Mouse (Mus musculus): ENCODE measurements around the gene Nrxn1. TPM values are rescaled to one million over a fixed set of nuclear protein-coding genes. Genes with fewer than 3 reads are reported as not detected.

The Nrxn1 gene
- total and polyA plus RNA-seq, 3 experiments, result not detected

- no peak overlapping the region for H3K4me2 ChIP-seq (ENCODE audit: insufficient read depth, low read depth, poor library complexity, severe bottlenecking)
- no peaks in the 10 kb centered on the region for H3K27me3 ChIP-seq (replicated peaks)
- in situ Hi-C loops (cut with MboI; ENCODE audit: low pct_ligation_motif_present, low pct_unique_long_range_greater_than_20kb, low sequenced_read_pairs), result no loop called here
- H3K4me3 ChIP-seq (replicated peaks in 1 of 3; ENCODE audit: low read depth in 2 of 3, low read length in 2 of 3, poor library complexity in 1 of 3), result no peak overlapping the region
- no peaks in the 10 kb centered on the region for H3K4me1 ChIP-seq (ENCODE audit: control insufficient read depth in 1 of 2, insufficient read depth in 2 of 2)
- H3K9me3 ChIP-seq (replicated peaks; ENCODE audit: low read length), result peaks cover 31% of the 10 kb centered on the region
- dilution Hi-C loops (cut with MboI; ENCODE audit: extremely low pct_ligation_motif_present, extremely low pct_unique_long_range_greater_than_20kb, low sequenced_read_pairs), result no loop called here
- no peaks in the 10 kb centered on the region for H3K36me3 ChIP-seq (replicated peaks in 1 of 2; ENCODE audit: control insufficient read depth in 1 of 2, insufficient read depth in 1 of 2, low read length in 1 of 2)
- no peak overlapping the region for H3K27ac ChIP-seq (ENCODE audit: insufficient read depth, low read depth)
- no peak for DNase-seq (ENCODE audit: extremely low read depth)
- TF ChIP-seq HCFC1 (IDR thresholded peaks at IDR 0.05; ENCODE audit: low read depth, low read length), result no peak
- no peak for TF ChIP-seq MYC (IDR thresholded peaks at IDR 0.05; ENCODE audit: low read depth, low read length)
- TF ChIP-seq USF1 (IDR thresholded peaks at IDR 0.05; ENCODE audit: low read depth, low read length), result no peak
- TF ChIP-seq CHD1 (IDR thresholded peaks at IDR 0.05; ENCODE audit: low read depth, low read length), result no peak
- TF ChIP-seq GABPA (IDR thresholded peaks at IDR 0.05; ENCODE audit: insufficient replicate concordance, low read depth, low read length), result no peak
- no peak for TF ChIP-seq RCOR1 (conservative IDR thresholded peaks at IDR 0.05; ENCODE audit: low read depth, low read length)
- TF ChIP-seq KAT2A (IDR thresholded peaks at IDR 0.05; ENCODE audit: insufficient replicate concordance, low read length), result no peak
- TF ChIP-seq CTCF (conservative IDR thresholded peaks at IDR 0.05 in 1 of 2, IDR thresholded peaks at IDR 0.05 in 1 of 2; ENCODE audit: low read depth in 2 of 2, low read length in 2 of 2), result no peak
- no peak for TF ChIP-seq ZMIZ1 (IDR thresholded peaks at IDR 0.05; ENCODE audit: low read depth, low read length)
- TF ChIP-seq UBTF (IDR thresholded peaks at IDR 0.05; ENCODE audit: low read depth, low read length), result no peak
- no peak for TF ChIP-seq MAZ (IDR thresholded peaks at IDR 0.05; ENCODE audit: low read depth, low read length)
- no peak for TF ChIP-seq RAD21 (IDR thresholded peaks at IDR 0.05; ENCODE audit: low read depth, low read length)
- no peak for TF ChIP-seq CHD2 (IDR thresholded peaks at IDR 0.05; ENCODE audit: low read length)
- TF ChIP-seq IRF4 (IDR thresholded peaks at IDR 0.05; ENCODE audit: low read depth, low read length), result no peak
- no peak for TF ChIP-seq EP300 (IDR thresholded peaks at IDR 0.05; ENCODE audit: low read length)
- no peak for TF ChIP-seq SMC3 (IDR thresholded peaks at IDR 0.05; ENCODE audit: low read depth, low read length)
- H3K79me2 ChIP-seq (replicated peaks; ENCODE audit: control insufficient read depth, extremely low read depth, insufficient read depth, poor library complexity, severe bottlenecking), result no peaks in the 10 kb centered on the region
- H3K9ac ChIP-seq (ENCODE audit: insufficient read depth, low read depth), result no peak overlapping the region
These were observed 976.6 kb downstream of the Nrxn1 start for GRCm38 (mm10) chr17:90116241-90116640.

GRCm38 (mm10) chr17:90094999-90095398 lies 997.9 kb downstream of the Nrxn1 start:
- peaks cover 30% of the 10 kb centered on the region for H3K9me3 ChIP-seq (replicated peaks; ENCODE audit: low read length)
- TF ChIP-seq POLR2A (IDR thresholded peaks at IDR 0.05; ENCODE audit: low read depth, low read length), result no peak
- no peak for TF ChIP-seq ETS1 (conservative IDR thresholded peaks at IDR 0.05; ENCODE audit: low read depth, low read length)
- no peak for TF ChIP-seq MAZ (IDR thresholded peaks at IDR 0.05; ENCODE audit: low read depth, low read length)
- no peak for TF ChIP-seq USF2 (conservative IDR thresholded peaks at IDR 0.05; ENCODE audit: low read depth, low read length)
- TF ChIP-seq MAFK (IDR thresholded peaks at IDR 0.05; ENCODE audit: insufficient replicate concordance, low read length), result no peak
- no peak for TF ChIP-seq SIN3A (IDR thresholded peaks at IDR 0.05; ENCODE audit: low read length)
- H3K4me2 ChIP-seq (ENCODE audit: insufficient read depth, low read depth, poor library complexity, severe bottlenecking), result no peak overlapping the region
- H3K9ac ChIP-seq (ENCODE audit: insufficient read depth, low read depth), result no peak overlapping the region
- in situ Hi-C loops (cut with MboI; ENCODE audit: low pct_ligation_motif_present, low pct_unique_long_range_greater_than_20kb, low sequenced_read_pairs) (no loop called here), dilution Hi-C loops (cut with MboI; ENCODE audit: extremely low pct_ligation_motif_present, extremely low pct_unique_long_range_greater_than_20kb, low sequenced_read_pairs) (no loop called here)
- no peaks in the 10 kb centered on the region for H3K4me1 ChIP-seq (ENCODE audit: control insufficient read depth in 1 of 2, insufficient read depth in 2 of 2)
- no peak for DNase-seq (ENCODE audit: extremely low read depth)
- no peak overlapping the region for H3K4me3 ChIP-seq (replicated peaks in 1 of 3; ENCODE audit: low read depth in 2 of 3, low read length in 2 of 3, poor library complexity in 1 of 3)
- no peaks in the 10 kb centered on the region for H3K79me2 ChIP-seq (replicated peaks; ENCODE audit: control insufficient read depth, extremely low read depth, insufficient read depth, poor library complexity, severe bottlenecking)
- no peaks in the 10 kb centered on the region for H3K36me3 ChIP-seq (replicated peaks in 1 of 2; ENCODE audit: control insufficient read depth in 1 of 2, insufficient read depth in 1 of 2, low read length in 1 of 2)
- no peaks in the 10 kb centered on the region for H3K27me3 ChIP-seq (replicated peaks)
- H3K27ac ChIP-seq (ENCODE audit: insufficient read depth, low read depth), result no peak overlapping the region
